Mouse (Mus musculus) monocyte, adult 2 months (primary cell): ENCODE results near the gene Gm17268.
A peak's percentile ranks its signal among the peaks of the same experiment; 100 is the strongest.

Source experiments
- DNase-seq, 2 experiments: peaks; one replicate each; pipeline ENCODE4 v3.0.0; 2022; ENCODE audit warnings: low spot score in 2 of 2, low read depth in 1 of 2

Gm17268 gene

GRCm38 (mm10) chr11:82038535-82038934 lies at the start of gene Gm17268:
Gm17268 (minus strand) TSS chr11:82038562.
- DNase-seq, result no peak

- no peak for DNase-seq
Observed at GRCm38 (mm10) chr11:82084360-82084759, 46.0 kb upstream of the Gm17268 start.

GRCm38 (mm10) chr11:82080865-82081264 lies 42.5 kb upstream of the Gm17268 start:
- DNase-seq, result no peak

GRCm38 (mm10) chr11:82078136-82078730 lies 39.9 kb upstream of the Gm17268 start:
- DNase-seq, result no peak

- no peak for DNase-seq
Observed at GRCm38 (mm10) chr11:82077031-82077430, 38.7 kb upstream of the Gm17268 start.

GRCm38 (mm10) chr11:82073686-82074085 lies 35.3 kb upstream of the Gm17268 start:
- no peak for DNase-seq

GRCm38 (mm10) chr11:82072984-82073383 lies 34.6 kb upstream of the Gm17268 start:
- DNase-seq, result no peak

- DNase-seq, result no peak
Observed at GRCm38 (mm10) chr11:82072374-82072773, 34.0 kb upstream of the Gm17268 start.

GRCm38 (mm10) chr11:82071076-82071475 lies 32.7 kb upstream of the Gm17268 start:
- DNase-seq, result no peak

GRCm38 (mm10) chr11:82066953-82067571 lies 28.7 kb upstream of the Gm17268 start:
- no peak for DNase-seq

- DNase-seq, result no peak
Observed at GRCm38 (mm10) chr11:82063454-82063853, 25.1 kb upstream of the Gm17268 start.

- no peak for DNase-seq
Observed at GRCm38 (mm10) chr11:82062226-82062625, 23.9 kb upstream of the Gm17268 start.

GRCm38 (mm10) chr11:82057646-82058045 lies 19.3 kb upstream of the Gm17268 start, which contains the start of gene Ccl11:
Ccl11 (plus strand) TSS chr11:82057823.
- no peak for DNase-seq

GRCm38 (mm10) chr11:82053849-82054248 lies 15.5 kb upstream of the Gm17268 start:
- no peak for DNase-seq

GRCm38 (mm10) chr11:82047746-82048415 lies 9.5 kb upstream of the Gm17268 start:
- DNase-seq, result peak in 1 of 2 experiments; percentile 47

GRCm38 (mm10) chr11:82045471-82045870 lies 7.1 kb upstream of the Gm17268 start, which contains the start of gene Ccl7:
Ccl7 (plus strand) TSS chr11:82045712.
- no peak for DNase-seq

GRCm38 (mm10) chr11:82041671-82042080 lies 3.3 kb upstream of the Gm17268 start:
- peak; percentile 33 to 47 for DNase-seq

GRCm38 (mm10) chr11:82039132-82039660 lies 834 bp upstream of the Gm17268 start:
- no peak for DNase-seq

- DNase-seq, result no peak
Observed at GRCm38 (mm10) chr11:82035857-82036256, 2.5 kb downstream of the Gm17268 start.

- peak; percentile 73 for DNase-seq
Observed at GRCm38 (mm10) chr11:82035356-82035755, 3.0 kb downstream of the Gm17268 start, which contains the start of gene Ccl2. Ccl2 (plus strand) TSS chr11:82035571.

- DNase-seq, result no peak
Observed at GRCm38 (mm10) chr11:82034446-82034845, 3.9 kb downstream of the Gm17268 start.
